Mouse (Mus musculus) splenic B cell, adult 2 months (primary cell): Measurements from ENCODE around the gene Fam160a2.
"Not testable (repeated sequence)": the region's sequence is repeated elsewhere in the genome, so short reads cannot be mapped to it uniquely, and the experiment has no call there.

Experiments used
- DNase-seq: peaks from one replicate; pipeline ENCODE4 v3.0.0-alpha.2; 2011; ENCODE audit warnings: low read depth, low spot score
- H3K27me3 ChIP-seq: 2 replicates; pipeline ENCODE4 v1.6.1; 2012; ENCODE audit warnings: mild to moderate bottlenecking, low read length, moderate library complexity, mixed read lengths; ENCODE audit not compliant: control insufficient read depth, poor library complexity, insufficient read depth, severe bottlenecking
- H3K36me3 ChIP-seq: 2 replicates; pipeline ENCODE4 v1.6.1; 2012; ENCODE audit warnings: mild to moderate bottlenecking, low read length, moderate library complexity, mixed read lengths; ENCODE audit not compliant: control insufficient read depth, poor library complexity, insufficient read depth, severe bottlenecking

Fam160a2 gene

GRCm38 (mm10) chr7:105368521-105368920 lies 31.3 kb downstream of the Fam160a2 start:
- no peaks in the 10 kb centered on the region for H3K36me3 ChIP-seq
- no peaks in the 10 kb centered on the region for H3K27me3 ChIP-seq
- DNase-seq, result no peak

- Histone ChIP-seq H3K36me3 (no peaks in the 10 kb centered on the region), H3K27me3 (no peaks in the 10 kb centered on the region)
- DNase-seq, result no peak
These were observed 31.9 kb downstream of the Fam160a2 start, which contains the start of gene Olfr692 for GRCm38 (mm10) chr7:105367930-105368329. Gene Olfr692 (plus strand): TSS chr7:105368230.

DNA sequence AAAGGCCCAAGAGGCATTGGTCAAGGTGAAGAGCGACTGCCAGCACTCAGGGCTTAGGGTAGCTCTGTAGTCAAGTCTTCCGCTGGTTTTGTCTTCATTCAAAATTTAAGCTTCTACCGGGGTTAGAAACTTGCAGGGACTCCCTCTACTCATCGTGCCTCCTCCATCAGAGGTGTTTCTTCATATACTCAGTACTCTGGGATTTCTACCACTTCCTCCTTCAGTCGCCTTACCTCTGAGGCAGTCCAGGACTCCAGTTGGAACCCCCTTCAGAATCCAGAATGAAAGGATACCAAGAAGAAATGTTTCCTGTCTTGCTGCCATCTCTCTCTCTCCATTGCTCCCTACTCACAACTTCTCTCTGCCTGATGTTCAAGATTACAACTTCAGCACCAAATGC lies 32.6 kb downstream of the Fam160a2 start:
- no peak for DNase-seq
- no peaks in the 10 kb centered on the region for H3K36me3 ChIP-seq
- H3K27me3 ChIP-seq, result no peaks in the 10 kb centered on the region

- no peak for DNase-seq
- H3K36me3 ChIP-seq, result no peaks in the 10 kb centered on the region
These were observed 38.1 kb downstream of the Fam160a2 start for GRCm38 (mm10) chr7:105361713-105362112.

GRCm38 (mm10) chr7:105356487-105356886 lies 43.4 kb downstream of the Fam160a2 start:
- not testable (repeated sequence) for H3K36me3 ChIP-seq, H3K27me3 ChIP-seq, DNase-seq

More at GRCm38 (mm10) chr7:105361713-105362112, 38.1 kb downstream of the Fam160a2 start:
- no peaks in the 10 kb centered on the region for H3K27me3 ChIP-seq

GRCm38 (mm10) chr7:105356064-105356463 lies 43.8 kb downstream of the Fam160a2 start:
- DNase-seq, H3K27me3 ChIP-seq, H3K36me3 ChIP-seq: not testable (repeated sequence)

DNA sequence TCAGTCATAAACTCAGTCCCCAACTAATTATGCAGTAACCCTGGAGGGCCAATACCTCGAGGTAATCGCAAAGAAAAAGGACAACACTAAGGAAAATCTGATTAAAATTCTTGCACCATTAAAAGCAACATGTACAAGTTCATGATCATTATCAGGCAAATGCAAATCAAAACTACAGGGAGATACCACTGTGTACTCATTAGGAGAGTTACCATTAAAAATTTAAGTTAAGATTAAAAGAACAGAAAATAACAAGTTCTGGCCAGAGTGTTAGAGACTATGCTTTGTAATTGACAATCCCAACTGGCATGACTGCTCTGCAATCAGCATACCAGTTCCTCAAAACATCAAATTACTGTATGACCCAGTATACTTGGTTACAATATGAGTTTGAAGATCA lies 57.1 kb downstream of the Fam160a2 start:
- no peak for DNase-seq
- Histone ChIP-seq H3K27me3 (no peaks in the 10 kb centered on the region), H3K36me3 (no peaks in the 10 kb centered on the region)

GRCm38 (mm10) chr7:105342170-105342569 lies 57.7 kb downstream of the Fam160a2 start, which contains the start of gene Olfr691:
Gene Olfr691 (minus strand): TSS chr7:105342270.
- DNase-seq, result no peak
- no peaks in the 10 kb centered on the region for H3K27me3 ChIP-seq
- H3K36me3 ChIP-seq, result no peaks in the 10 kb centered on the region

GRCm38 (mm10) chr7:105334004-105334403 lies 65.8 kb downstream of the Fam160a2 start, which contains the start of gene Olfr690:
Gene Olfr690 (minus strand): TSS chr7:105334104.
- DNase-seq, result no peak
- no peaks in the 10 kb centered on the region for H3K27me3 ChIP-seq
- H3K36me3 ChIP-seq, result no peaks in the 10 kb centered on the region

GRCm38 (mm10) chr7:105325302-105325701 lies 74.6 kb downstream of the Fam160a2 start:
- DNase-seq, result no peak
- H3K36me3 ChIP-seq, result no peaks in the 10 kb centered on the region
- no peaks in the 10 kb centered on the region for H3K27me3 ChIP-seq
